Mouse (Mus musculus): ENCODE measurements around the gene 6030408B16Rik. TPM values are rescaled to one million over a fixed set of nuclear protein-coding genes. Genes with fewer than 3 reads are reported as not detected.

Gene 6030408B16Rik
- polyA plus RNA-seq (2017; shearing (Covaris generic)) = under 1 TPM in 1 of 2 experiments, not detected in 1; 0.38 TPM

DNA sequence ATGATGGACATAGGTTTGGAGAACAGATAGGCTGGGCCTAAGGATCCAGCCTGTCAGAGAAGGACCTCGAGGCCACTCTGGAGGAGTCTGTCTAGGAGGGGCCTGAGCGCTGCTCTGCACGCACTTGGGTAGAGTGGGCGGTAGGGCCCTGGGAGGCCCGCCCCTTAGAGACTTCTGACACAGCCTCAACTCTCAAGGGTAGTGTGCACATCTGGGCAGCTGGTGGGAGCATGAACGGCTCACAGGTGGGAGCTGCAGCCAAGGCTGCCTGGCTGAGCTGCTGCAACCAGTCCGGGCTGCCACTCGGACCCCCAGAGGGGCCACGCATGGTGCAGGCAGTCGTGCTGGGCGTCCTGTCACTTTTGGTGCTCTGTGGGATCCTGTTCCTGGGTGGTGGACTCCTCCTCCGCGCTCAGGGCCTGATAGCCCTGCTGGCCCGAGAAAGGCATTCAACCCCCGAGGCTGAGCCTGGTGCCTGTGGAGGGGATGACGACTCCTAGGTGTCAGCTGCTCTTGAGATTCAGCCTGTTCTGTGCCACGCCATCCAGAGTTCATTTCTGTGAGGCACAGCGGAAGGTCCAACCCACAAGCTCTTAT lies at the start of gene 6030408B16Rik:
Gene 6030408B16Rik, plus strand, starts transcription at position 188 of the 597 bp plus-strand sequence.
- ATAC-seq = no peak

DNA sequence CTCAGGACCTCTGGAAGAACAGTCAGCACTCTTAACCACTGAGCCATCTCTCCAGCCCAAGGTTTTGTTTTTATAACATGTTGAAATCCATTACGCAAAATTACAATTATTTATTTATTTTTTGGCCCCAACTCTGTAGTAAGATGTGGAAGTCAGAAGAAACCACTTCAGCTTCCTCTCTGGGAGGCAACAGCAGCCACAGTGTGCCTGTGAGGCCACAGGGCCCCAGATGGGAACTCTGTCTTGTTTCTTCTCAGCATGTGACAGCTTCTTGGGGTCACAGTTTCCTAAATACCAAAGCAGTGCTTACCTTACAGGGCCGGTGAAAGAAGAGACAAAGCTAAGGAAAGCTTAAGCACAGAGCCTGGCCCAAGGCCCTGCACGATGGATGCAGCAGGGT lies 49.0 kb upstream of the 6030408B16Rik start:
- no peak for ATAC-seq

DNA sequence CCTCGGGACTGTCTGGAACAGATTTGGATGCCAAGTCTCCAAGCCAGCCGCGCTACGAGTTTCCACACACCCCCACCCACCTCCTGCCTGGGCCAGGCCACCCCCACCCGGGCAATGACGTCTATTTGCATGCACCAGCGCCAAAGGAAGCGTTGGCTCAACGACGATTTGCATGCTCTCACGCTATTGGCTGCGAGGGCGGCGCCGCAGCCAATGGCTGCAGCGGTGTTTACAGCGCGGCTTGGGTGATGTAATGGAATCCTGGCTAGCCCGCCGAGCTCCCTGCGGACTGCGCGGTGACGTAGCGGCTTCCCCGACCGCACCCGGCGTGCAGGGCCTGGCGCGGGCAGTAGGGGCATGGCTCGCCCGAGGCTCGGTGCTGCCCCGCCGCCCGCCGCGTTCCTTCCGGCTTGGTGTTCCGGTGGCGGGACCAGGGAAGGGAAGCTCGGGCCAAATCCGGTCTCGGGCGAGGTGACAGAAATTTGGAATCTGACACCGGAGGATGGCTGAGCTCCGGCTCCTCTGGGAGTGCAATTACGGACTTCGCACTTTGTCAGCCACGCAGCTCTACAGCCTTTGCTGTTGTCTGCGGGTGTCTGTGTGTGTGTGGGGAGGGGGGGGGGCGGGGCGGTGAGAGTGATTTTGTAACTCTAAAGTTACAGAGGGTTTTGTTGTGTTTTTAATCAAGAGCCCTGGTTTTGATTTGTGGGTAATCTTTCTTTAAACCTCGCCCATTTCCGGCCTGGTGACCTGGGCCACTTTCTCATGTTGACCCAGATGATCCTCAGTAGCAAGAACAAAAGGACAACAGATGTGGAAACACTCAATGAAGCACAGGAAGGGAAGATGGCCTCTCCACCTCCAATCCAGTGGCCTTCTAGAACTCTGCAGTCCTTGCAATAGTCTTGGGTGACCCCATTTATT lies 46.5 kb upstream of the 6030408B16Rik start:
- peak; percentile 91 for ATAC-seq

DNA sequence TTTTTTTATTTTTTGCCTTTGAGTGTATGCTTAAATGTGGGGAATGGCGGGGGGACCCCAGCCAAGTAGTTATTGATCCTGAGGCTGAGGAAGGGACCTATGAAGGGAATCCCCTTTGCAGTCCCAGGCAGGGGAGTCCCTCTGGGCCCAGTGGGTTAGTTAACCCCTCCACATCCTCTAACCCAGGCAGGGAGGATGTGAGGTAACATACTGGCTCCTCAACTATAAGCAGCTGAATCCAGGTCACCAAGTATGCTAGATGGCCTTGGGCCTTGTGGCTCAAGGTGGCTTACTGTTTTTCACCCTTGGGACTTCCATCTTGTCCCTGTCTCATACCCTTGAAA lies 45.9 kb upstream of the 6030408B16Rik start:
- peak; percentile 32 for ATAC-seq

DNA sequence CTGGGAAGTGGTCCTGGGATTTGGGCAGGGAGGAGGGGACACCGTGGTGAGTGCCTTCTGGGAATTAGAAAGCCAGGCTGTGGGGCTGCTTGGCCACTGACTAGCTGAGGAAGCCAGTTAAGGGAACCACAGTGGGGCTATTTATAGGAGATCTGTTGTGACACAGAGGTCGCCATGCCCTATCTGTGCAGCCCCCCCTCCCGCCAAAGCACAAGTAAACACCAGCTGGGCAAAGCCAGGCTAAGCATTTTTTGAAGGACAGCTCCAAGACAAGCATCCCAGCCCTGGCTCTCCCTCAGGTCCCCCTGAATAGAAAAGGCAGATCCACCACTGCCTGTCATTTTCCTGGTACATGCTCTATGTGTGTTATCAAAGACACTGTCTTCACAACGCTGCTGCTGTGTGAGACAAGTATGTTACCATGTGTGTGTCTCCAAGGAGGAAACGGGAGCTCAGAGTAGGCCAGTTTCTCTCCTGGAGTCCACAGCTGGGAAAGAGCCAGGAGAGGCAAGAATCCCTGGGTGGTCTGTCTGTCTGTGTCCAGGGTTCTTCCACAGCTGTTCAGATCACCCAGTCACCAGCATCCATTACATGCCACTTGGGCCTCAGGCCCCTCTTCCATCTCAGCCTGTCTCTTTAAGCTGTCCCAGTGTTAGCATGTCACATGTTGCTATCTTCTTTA lies 44.8 kb upstream of the 6030408B16Rik start:
- no peak for ATAC-seq

DNA sequence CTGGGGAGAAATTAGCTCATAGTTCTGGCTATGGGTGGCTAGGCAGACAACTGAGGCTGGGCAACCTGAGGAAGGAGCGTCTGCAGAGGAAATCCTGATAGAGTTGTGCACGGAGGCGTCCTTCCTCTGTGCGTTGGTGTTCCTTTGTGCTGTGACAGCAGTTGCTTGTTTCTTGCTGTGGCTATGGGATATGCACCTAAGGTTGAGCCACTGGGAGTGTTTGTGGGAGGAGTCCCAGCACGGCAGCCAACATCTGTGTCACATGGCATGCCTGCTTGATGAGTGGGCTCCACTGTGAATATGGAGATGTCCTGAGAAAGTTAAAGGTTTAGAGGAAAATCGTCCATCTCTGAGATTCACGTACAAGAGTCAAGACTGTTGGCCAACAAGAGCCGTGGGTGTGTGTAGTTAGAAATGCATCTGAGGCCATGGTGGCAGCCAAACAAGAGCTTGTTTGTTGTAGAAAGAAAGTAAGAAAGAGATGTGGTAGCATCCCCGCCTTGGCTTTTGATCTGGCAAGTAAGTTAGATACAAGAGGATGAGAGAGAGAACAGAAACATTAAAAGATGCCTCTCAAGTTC lies 42.7 kb upstream of the 6030408B16Rik start:
- ATAC-seq = no peak

DNA sequence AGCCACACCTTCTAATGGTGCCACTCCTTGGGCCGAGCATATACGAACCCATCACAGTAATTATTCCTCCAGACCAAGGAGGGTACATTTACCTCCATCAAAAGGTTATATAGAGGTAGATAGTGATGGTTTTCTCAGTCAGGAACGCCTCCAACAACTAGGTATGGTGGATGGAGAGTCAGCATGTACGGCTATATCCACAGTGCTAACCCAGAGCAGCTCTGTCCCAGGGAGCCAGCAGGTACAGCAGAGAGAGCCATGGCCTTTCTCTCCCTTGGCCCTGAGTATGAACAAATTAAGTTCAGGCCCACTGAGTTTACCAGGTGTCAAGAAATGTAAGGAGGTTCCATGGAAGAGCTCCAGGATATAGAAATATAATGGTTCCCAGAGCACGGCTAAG lies 41.1 kb upstream of the 6030408B16Rik start:
- ATAC-seq = no peak

DNA sequence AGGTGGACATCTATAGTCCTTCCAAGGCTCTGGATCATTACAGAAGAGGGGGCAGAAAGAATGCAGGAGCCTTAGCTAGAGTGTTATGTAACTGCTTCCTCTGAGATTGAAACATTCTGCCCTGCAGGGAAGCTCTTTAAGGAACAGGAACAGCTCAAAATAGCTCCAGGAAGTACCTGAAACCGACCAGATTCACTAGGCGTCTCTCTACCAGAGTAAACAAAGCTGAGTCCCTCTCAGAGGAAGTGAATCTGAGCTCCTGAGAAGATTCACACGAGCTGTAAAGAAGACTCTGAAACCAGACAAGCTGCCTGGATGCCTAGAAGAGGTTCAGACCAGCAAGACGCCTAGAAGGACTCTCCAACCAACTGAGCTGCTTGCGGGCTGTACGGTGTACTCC lies 40.4 kb upstream of the 6030408B16Rik start:
- ATAC-seq = no peak

DNA sequence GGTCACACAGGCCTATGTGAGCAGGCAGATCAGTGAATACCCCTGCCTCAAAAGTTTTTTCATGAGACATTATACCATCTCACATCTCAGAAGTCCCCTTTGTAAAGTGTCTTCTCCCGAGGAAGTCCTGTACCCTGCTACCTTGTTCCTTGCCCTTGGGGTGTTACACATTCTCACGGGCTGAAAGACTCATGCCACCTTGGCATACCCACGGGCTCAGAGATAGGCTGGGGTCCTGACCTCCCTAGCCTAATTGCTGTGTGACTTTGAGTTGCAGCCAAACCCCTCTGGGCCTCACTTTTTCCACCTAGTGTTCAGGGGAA lies 39.5 kb upstream of the 6030408B16Rik start:
- no peak for ATAC-seq

DNA sequence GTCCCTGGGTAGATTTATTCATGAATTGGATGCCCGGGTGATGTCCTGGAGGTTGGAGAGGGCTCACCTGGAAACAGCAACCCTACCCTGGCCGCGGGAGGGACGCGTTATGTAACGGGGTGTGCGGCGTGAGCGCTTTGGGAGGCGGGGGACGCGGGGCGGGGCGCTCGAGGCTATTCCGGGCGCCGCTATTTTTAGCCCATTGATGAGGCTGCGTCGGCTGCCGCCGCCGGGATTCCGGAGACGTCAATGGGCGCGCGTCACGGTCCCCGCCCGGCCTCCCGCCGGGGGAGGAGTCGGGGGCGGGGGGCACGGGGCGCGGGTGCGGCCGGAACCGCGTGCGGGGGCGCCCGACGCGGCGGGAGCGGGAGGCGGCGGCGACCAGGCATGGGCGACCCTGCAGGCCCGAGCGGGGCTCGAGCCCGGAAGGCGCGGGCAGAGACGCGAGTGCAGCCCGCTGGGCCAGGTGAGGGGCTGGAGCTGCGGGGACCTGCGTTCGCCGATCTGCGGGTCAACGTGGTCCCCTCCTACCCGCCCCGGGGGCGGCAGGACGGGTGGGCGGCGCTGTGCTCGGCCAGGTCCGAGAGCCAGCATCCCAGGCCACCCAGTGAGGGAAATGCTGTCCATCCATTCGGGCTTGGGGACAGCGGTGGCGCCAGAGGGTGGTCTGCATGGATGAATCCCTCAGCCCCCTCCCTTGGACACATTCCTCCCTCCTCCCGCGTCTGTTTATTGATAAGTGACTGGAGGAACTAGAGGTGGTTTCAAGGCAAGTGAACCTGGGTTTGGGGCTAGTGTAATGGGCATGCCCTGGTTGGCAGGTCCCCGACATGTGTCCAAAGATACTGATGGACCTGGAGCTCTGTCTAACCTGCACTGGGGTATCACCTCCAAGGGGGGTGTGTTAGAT lies 38.9 kb upstream of the 6030408B16Rik start, which contains the start of gene Nr4a1:
Gene Nr4a1, plus strand, starts transcription at position 384 of the 910 bp plus-strand sequence.
- ATAC-seq = peak; percentile 48

DNA sequence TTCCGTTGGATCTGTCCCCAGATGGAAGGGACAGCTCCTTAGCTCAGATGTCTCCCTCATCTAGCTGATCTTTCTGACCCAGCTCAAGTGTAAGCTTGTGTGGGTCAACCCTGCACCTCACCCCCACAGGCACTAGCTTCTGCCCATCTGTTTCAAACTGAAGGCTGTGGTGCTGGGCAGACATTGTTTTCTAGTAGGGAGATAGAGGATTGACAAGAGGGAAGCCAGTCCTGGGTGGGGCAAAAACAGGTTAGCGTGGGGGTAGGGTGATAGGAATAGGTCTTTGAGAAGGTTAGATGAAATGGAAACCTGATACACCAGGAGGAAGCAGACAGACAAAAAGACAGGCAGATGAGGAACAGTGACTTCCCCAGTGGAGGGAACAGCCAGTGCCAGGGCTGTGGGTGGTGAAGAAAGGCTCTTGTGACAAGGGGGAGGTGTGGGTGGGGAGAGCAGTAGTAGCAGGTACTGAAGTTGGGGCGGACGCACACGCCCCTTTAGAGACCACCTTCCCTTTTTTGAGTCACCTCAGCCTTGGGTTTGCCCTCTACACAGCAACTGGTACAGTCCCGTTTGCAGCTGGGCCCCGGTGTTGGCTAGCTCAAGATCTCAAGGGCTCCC lies 37.1 kb upstream of the 6030408B16Rik start:
- no peak for ATAC-seq

DNA sequence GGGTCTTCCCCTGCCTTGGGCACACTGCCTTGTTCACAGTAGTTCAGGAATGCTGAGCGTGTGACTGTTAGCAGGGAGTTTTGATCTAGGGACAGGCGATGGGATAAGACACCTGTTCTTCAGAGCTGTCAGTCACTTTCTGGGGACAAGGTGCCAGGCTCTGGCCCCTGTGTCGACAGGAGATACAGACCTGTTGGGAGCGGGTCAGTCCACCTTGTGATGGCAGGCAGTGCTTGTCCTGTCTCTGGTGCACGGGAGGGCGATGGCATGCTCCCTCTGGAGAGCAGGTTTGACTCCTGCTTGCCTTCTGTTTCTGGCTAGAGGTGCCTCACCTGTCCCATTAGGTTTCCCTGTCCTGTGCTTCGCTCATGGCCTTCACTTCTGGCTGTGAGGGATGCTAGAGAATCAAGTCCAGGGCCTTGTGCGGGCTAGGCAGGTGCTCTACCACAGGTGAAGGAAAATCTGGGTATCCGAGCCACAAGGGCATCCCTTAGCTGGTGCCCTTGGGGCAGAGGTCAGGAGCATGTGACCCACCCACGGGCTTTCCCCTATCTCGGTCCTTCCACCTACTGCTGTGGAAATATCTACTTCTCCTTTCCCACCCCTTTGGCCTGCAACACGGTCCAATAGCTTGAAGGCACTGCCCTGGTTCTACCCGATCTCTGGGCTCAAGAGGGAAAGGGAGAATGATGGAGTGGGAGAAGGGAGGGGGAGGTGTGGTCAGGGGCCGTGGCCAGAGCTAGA lies 36.4 kb upstream of the 6030408B16Rik start:
- no peak for ATAC-seq

DNA sequence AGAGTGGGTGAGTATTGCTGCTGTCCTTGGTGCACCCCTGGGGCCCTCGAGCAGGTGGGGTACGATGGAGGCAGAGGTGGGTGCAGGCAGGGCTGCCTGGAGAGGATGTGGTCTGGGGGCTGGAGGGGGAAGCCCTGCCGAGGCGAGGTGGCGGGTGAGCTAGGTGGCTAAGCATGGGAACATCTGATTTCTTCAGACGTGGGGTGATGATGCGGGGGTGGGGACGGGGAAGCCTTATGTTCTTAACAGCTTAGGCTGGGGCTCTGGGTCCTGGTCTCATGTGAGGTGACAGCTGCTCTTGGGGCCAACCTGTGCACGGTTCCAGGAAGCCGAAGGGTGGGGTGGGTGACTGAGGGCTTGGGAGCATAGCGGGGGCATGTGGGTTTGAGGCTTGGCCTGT lies 34.6 kb upstream of the 6030408B16Rik start:
- ATAC-seq = peak; percentile 73

DNA sequence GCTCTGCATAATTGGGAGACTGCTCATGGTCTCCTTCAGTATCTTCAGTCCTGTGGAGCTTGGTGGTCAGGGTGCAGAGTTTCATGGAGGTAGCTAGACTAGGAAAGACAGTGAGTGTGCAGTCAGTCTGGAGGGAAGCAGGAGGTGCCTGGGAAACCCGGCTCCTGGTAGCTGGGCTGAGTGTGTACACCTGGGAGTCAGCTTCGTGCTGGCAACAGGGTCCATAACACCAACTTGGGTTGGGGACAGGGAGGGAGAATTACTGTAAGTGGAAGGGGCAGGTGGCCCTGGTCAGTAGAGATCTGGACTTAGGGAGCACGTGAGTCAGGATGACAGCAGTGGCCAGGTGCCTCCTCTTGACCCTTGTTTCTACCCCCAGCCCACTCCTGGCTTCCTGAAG lies 33.1 kb upstream of the 6030408B16Rik start:
- ATAC-seq = no peak

DNA sequence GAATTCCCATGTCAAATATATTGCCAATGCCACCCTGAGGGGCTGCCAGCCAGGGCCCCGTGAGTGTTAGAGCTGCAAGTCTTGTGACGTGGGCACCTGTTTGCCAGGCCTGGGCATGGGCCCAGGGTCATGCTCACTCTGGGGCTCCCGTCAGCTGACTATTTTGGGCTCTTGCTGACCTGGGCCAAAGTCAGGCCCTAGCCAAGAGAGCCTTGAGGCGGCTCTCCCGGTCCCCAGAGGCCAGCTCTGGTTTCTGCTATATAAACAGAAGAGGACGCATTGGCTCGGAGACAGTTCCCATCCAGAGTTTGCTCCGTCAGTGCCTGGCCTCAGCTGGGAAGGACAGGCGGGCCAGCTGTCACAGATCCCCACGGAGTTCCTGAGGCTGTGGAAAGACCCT lies 32.6 kb upstream of the 6030408B16Rik start:
- ATAC-seq = no peak

DNA sequence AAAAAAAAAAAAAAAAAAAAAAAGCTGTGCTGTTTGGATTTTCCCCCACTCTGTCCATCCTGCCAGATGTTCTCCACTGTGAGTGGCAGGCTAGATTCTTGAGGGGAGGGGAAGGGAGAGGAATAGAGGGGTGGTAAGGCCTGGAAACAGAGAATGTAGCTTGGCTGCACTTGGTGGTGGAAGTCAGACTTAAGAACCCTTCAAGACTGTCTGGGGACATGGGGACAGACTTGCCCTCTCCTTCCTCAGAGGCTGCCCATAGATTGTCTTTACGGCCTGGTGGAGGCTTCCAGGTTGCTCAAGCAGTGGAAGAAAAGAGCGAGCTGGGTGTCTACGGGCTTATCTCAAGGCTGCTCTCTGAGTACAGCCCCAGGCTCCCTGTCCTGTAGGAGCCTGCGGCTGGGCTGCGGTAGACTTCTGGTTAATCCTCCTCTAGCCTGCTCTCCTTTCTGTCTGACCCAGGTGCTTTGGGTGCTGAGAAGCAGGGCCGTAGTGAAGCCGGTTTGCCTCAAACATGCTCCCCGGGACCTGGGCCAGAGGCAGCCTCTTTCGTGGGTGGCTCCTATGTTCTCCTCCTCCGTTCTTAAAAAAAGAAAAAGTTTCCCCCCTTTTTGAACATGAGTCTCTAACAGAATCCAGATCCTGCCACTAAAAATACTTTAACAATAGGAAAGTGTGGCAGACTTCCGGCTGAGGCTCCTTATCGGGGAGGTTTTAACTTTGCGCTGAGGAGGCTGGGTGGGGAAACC lies 32.0 kb upstream of the 6030408B16Rik start:
- ATAC-seq = no peak

DNA sequence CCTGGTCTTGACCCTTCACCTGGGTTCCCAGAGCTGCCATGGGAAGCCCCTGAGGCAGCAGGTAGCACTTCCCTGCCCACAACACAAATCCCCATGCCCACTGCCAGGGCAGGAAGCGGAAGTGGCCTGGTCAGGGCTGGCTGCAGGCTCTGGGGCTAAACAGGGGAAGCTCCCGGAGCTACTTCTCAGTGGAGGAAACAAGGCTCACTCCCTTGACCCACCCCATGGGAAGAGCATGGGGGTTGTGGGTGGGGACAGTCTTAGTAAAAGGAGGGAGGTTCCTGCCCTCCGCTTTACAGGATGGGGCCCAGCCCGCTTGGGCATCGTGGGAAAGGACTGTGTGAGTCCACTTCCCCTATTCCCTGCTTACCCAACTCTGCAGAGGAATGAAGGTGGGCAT lies 30.5 kb upstream of the 6030408B16Rik start:
- ATAC-seq = no peak

DNA sequence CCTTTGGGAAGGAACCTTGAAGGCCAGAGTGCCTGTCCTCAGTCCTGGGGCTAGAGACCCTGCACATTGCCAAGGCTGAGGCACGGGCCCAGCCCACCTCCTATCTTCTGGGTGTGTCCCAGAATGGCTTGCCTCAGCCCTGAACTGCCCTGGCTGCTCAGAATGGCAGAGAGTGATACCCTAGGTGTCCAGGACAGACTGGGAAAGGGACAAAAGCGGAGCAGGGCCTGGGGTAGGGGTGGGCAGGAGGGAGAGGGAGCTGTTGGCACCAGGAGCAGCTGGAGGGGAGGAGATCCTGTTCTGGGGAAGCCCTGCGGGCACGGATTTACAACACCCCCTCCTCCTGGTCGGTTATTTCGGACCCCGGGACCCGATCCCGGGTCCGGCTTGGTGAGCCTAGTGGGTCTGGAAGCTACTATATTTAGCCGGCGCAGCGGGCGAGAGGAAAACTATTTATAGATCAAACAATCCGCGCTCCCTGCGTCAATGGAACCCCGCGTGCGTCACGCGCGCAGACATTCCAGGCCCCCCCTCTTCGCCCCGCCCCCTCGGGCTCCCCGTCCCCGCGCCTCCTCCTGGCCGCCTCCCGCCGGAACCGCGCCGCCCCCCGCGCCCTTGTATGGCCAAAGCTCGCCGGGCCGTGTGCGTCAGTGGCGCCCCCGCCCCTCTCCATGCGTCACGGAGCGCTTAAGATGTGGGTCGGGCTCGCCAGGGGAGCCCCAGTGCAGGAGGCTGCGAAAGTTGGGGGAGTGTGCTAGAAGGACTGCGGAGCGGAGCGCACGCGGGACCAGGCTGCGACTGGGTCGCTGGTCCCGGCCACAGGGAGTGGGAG lies 26.7 kb upstream of the 6030408B16Rik start:
- ATAC-seq = peak; percentile 81

Data from activated CD4-positive, CD25-positive, alpha-beta regulatory T cell, adult 4 months (primary cell).